Mouse (Mus musculus) splenic B cell, adult 2 months (primary cell): ENCODE data around the gene Mettl8.

Experiments
- DNase-seq: peaks from one replicate; pipeline ENCODE4 v3.0.0-alpha.2; 2011; ENCODE audit warnings: low read depth, low spot score
- H3K27me3 ChIP-seq: 2 replicates; pipeline ENCODE4 v1.6.1; 2012; ENCODE audit warnings: mild to moderate bottlenecking, low read length, moderate library complexity, mixed read lengths; ENCODE audit not compliant: control insufficient read depth, poor library complexity, insufficient read depth, severe bottlenecking
- H3K36me3 ChIP-seq: 2 replicates; pipeline ENCODE4 v1.6.1; 2012; ENCODE audit warnings: mild to moderate bottlenecking, low read length, moderate library complexity, mixed read lengths; ENCODE audit not compliant: control insufficient read depth, poor library complexity, insufficient read depth, severe bottlenecking

Gene Mettl8

DNA sequence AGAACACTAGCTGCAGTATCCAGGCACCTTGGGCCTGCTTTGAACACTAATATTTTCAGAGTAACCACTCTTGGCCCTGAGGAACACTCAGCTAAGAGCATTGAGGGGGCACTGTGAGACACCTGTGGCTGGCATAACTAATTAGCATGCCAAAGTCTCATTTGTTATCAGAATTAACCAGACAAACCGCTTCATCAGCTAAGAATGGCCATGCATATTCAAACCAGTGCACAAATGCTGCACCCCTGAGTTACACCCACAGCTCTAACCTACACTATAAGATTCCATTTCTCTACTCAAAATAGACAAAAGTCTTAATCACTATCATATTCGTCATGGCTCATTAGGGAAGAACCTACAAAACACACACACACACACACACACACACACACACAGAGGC, 103.4 kb downstream of the Mettl8 start:
- Histone ChIP-seq H3K27me3 (no peaks in the 10 kb centered on the region), H3K36me3 (no peaks in the 10 kb centered on the region)
- no peak for DNase-seq

DNA sequence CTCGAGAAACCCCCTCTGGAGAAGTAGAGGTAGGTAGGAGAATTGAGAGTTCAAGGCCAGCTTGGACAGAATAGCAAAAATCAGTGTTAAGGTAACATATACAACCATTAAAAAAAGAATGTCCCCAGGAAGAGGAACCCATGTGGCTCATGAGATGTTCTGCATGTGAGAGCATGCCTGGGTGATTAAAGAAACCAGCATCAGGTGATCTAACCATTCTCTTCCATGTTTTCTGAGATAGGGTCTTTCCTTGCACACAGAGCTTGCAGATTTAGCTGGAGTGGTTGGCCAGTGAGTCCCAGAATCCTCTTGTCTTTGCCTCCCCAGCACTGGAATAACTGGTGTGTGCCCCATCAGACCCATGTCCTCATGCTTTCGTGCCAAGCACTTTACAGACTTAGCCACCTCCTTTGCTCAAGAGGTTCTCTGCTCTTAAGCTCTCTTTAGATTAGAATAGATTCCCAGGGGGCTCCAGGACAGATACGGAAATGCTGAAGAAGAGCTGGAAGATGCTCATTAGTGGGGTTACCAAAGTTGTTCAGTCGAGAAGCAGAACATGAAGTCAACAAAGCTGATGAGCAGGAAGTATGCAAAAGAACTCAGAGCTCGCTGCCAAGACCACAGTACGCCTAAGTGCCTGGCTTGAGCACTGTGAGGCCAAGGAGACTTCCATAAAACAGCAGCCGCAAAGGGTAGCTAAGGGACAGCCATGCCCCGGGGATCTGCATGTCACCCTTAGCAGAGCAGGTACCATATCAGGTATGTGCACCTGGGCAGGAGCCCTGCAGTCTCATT, 110.7 kb downstream of the Mettl8 start:
- peak; percentile 71 for DNase-seq
- H3K27me3 ChIP-seq = no peaks in the 10 kb centered on the region
- no peaks in the 10 kb centered on the region for H3K36me3 ChIP-seq

DNA sequence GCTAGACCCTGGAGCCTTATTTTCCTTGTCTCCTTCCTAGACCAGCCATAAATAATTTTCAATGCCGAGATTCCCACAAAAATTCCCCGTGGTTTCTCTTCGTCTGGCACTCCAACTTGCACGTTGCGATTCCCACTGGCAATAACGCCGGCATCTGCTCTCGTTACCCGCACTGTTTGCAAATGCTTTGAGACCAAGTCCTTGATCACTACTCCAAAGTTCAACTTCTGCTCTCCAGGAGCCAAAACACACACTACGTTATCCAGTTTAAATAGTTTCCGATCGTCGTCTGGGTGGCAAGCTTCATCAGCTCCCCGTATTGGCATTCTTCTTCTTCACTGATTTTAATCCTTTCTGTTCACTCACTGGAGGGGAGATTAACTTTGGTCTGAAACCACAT, 114.6 kb downstream of the Mettl8 start:
- no peaks in the 10 kb centered on the region for H3K27me3 ChIP-seq
- no peaks in the 10 kb centered on the region for H3K36me3 ChIP-seq
- DNase-seq = no peak

DNA sequence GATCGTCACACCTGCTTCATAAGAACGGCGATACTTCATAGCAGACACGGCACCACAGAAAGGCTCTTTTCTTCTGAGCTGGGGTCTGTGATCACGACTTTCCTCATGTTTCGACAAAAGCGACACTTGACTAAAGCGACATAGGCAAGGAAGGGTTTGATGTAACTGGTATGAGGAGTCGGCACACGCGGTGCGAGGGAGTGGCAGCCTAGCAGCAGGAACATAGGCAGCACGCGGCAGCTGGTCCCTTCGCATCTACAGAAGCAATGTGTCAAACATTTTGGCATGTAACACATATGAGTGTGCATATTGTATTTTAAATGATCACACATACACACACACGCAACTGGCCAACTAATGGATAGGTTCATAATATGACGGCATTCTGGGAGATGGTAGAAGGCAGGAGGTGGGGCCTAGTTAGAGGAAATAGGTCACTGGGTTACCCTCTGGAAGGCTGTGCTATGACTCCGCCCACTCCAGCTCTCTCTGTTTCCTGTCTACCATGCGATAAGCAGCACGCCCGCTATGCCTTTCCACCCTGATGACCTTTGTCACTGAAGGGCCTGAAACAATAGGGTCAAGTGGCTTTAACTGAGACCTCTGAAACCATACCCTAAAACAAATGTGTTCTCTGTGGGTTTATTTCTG, 116.4 kb downstream of the Mettl8 start:
- Histone ChIP-seq H3K27me3 (no peaks in the 10 kb centered on the region), H3K36me3 (no peaks in the 10 kb centered on the region)
- DNase-seq = peak; percentile 74

DNA sequence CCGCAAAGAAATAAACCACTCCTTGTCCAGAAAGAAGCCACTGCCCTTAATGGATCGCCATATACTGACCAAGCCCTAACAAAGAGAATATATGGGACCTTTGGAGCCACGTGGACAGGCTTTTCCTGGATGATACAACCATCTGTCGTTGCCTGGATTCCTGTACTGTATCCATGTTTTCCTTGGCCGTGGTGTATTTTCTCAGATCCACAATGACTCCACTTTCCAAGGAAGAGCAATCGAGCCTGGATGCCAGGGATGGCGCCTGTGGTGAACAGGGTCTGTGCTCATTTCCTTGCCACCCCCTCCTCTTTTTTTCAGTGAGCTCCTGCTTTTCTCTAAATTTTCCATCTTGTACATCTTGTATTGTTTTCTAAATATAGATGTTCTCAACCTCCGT, 120.6 kb downstream of the Mettl8 start:
- no peaks in the 10 kb centered on the region for H3K27me3 ChIP-seq
- H3K36me3 ChIP-seq = no peaks in the 10 kb centered on the region
- no peak for DNase-seq

DNA sequence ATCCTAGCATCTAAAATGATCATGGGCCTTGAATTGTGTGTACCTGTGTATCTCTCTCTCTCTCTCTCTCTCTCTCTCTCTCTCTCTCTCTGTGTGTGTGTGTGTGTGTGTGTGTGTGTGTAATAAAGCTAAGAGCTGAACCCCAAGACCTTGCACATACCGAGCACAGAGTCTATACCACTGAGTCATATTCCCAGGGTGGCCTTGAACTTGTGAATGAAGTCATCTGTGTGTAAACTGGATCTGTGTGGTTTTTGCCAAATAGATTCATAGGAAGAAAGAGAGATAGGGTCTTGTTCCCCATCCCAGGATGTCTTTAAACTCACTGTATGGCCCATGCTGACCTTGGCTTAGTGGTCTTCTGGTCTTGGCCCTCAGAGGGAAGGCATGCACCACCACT, 121.9 kb downstream of the Mettl8 start:
- no peak for DNase-seq

DNA sequence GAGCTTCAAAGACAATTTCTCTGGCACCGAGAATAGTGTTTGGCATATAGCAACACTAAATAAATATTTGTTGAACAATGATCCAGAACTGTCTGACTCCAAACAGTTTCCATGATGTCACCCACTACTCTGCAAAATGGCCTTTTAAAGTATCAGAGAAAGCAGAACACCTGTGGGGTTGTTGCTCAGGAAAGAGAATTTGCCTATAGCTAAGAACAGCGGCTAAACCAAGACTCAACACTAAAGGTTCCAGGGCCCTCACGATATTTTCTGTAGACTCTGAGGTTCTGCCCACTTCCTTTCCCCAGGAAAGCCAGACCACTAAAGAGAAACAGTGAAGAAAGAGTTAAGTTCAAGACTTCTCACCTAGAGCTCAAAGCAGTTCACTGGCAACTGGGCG, 122.4 kb downstream of the Mettl8 start:
- DNase-seq = peak; percentile 90
- Histone ChIP-seq H3K27me3 (no peaks in the 10 kb centered on the region), H3K36me3 (no peaks in the 10 kb centered on the region)

More for the DNA sequence above, 121.9 kb downstream of the Mettl8 start:
- Histone ChIP-seq H3K27me3 (no peaks in the 10 kb centered on the region), H3K36me3 (no peaks in the 10 kb centered on the region)

DNA sequence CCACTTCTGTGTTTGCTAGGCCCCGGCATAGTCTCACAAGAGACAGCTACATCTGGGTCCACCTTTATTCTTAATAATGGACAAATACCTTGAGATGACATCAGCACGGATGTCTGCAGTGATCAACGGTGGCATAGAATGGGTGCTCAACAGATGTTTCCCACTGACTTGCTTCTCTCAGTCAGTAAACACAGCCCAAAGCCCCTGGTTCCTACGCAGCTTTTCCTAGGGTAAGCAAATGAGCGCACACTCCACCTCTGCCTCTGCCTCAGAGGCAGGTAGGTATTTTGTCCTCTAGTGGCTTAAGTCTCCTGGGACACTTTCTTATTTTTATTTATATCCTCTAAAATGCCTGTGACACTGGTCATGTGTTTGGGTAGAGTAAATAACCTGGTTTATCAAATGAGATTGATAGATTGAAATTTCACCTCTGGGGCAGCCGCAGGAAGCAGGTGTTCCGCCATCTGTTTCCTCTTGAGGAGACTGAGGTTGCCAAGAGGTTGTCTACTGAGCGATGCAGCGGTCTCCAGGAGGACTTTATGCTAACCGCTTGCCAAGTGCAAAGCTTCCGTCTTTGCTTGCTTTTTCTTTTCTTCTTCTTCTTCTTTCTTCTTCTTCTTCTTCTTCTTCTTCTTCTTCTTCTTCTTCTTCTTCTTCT, 124.6 kb downstream of the Mettl8 start:
- H3K36me3 ChIP-seq = no peaks in the 10 kb centered on the region
- H3K27me3 ChIP-seq = no peaks in the 10 kb centered on the region
- DNase-seq = peak; percentile 88

DNA sequence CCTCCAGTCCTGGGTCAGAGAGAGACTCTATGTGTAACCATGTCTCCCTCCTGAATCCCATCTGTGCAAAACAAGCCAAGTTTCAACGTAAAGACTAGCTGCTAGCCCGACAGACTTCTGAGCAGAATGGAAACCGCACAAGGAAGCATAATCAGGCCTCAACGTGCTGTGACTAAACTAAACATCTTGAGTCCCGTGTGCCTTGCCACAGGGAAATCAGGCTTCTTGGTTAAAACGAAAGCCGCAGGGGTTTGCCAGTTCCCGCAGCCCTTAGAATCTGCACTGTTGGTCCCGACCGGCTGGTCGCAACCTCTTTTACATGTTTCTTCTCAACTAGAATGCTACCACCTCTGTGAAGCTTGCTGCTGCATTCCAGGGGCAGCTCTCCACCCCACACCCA, 125.7 kb downstream of the Mettl8 start:
- Histone ChIP-seq H3K27me3 (no peaks in the 10 kb centered on the region), H3K36me3 (no peaks in the 10 kb centered on the region)
- DNase-seq = peak; percentile 25

DNA sequence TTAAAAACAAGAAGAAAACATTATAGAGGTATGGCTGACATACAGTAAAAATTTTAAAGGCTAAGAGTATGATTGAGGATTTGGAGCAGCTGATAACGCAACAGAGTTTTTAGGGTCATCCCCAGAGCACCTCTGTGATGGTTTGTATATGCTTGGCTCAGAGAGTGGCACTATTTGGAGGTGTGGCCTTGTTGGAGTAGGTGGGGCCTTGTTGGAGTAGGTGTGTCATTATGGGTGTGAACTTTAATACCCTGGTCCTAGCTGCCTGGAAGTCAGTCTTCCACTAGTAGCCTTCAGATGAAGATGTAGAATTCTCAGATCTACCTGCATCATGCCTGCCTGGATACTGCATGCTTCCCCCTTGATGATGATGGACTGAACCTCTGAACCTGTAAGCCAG, 131.3 kb downstream of the Mettl8 start:
- H3K36me3 ChIP-seq = no peaks in the 10 kb centered on the region
- no peak for DNase-seq
- H3K27me3 ChIP-seq = no peaks in the 10 kb centered on the region

DNA sequence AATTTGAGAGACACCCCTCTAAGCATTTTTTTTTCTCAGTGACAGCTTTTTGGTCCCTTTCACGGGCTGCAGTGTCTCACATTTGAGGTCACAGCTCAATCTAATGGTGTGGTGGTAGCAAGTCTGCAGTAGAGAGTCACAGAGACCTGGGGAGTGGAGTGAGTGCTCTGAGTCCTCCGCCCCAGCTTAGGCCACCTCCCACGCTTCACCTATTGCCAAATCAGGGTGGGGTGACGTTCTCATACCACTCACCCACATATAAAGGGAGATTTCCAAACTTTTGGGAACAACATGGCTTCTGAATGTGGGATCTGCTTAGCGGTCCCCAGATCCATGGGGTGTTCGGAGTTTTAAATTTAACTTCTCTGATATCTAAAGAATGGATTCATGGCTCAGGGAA, 132.6 kb downstream of the Mettl8 start:
- DNase-seq = no peak
- H3K36me3 ChIP-seq = no peaks in the 10 kb centered on the region
- no peaks in the 10 kb centered on the region for H3K27me3 ChIP-seq

DNA sequence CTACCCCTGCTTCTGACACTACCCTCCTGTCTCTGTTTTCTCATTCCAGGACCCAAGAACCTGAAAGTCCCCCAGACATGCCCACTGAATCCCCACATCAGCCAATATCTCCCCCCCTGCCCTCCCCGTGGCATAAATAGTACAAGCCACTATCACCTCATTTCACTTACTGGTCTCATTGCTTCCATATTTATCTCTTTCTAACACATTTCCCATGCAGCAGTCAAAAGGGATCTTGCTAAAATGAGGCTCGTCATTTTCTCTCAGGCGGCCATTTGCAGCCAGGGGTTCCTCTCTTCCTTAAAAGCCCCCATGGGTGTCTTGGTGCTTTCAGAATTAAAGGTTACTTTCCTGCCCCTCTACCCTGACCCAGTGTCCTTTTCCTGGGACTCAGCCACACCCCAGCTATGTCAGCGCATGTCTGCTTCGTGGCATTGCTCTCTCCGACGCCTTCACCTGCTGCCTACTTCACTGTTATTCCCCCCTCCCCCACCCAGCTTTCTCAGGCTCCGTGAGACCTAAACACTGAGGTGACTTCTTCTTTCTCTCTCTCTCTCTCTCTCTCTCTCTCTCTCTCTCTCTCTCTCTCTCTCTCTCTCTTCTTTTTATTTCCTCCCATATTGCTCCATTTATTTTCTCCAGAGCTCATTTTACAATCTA, 134.3 kb downstream of the Mettl8 start:
- Histone ChIP-seq H3K27me3 (no peaks in the 10 kb centered on the region), H3K36me3 (no peaks in the 10 kb centered on the region)
- peak; percentile 9 for DNase-seq

DNA sequence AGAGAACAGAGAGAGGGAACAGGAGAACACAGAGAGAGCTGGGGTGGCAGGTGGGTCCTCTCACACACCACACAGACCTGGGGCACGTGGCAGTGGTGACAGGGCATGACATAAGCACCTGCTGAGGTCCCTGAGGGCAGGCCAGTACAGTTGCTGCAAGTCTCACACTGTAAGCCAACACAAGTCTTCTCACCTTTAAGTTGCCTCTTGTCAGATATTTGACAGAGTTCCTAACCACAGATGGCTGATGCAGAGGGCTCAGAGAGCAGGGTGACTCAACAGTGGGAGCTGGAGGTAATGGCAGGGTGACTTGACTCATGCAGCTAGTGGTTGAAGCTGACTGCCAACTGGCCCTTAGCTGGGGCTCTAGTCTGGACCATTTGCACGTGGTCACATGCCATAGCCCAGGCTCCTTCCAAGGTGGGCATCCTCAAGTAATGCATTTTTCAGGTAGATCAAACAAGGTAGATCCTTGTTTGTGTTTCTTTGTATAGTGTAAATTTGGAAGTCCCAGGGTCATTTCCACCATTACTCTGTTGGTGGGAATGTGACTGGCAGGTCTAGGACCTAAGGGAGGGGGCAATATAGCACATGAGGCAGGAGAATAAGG, 135.4 kb downstream of the Mettl8 start:
- peak; percentile 19 for DNase-seq
- H3K36me3 ChIP-seq = no peaks in the 10 kb centered on the region
- H3K27me3 ChIP-seq = no peaks in the 10 kb centered on the region

DNA sequence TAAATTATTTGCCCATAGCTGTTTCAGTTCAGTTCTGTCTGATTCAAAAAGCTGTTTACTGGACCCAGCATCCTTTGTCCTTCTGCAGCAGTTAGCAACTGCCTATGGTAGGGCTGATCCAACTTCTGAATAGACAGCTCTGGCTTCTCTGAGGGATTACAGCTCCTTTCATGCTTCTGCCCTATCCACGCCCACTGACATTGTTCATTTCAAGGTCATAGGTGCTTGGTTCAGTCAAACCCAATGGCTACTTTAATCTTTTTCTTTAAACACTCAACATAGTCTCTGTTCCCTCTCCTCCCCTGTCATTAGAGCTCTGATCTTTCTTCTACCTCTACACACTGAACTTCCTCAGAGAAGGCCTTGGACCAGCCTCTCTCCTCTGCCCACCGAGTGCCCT, 136.9 kb downstream of the Mettl8 start:
- no peaks in the 10 kb centered on the region for H3K36me3 ChIP-seq
- H3K27me3 ChIP-seq = no peaks in the 10 kb centered on the region
- DNase-seq = no peak
